Mouse (Mus musculus): Measurements from ENCODE around the gene Arhgef3.
A peak's percentile ranks its signal among the peaks of the same experiment; 100 is the strongest.

Arhgef3 gene

GRCm38 (mm10) chr14:27268137-27268536, 153.4 kb downstream of the Arhgef3 start:
- DNase-seq (ENCODE audit: extremely low read depth, low read depth): peak; percentile 39

- DNase-seq (ENCODE audit: extremely low read depth, low read depth): no peak
Observed at GRCm38 (mm10) chr14:27268986-27269700, 154.4 kb downstream of the Arhgef3 start.

DNA sequence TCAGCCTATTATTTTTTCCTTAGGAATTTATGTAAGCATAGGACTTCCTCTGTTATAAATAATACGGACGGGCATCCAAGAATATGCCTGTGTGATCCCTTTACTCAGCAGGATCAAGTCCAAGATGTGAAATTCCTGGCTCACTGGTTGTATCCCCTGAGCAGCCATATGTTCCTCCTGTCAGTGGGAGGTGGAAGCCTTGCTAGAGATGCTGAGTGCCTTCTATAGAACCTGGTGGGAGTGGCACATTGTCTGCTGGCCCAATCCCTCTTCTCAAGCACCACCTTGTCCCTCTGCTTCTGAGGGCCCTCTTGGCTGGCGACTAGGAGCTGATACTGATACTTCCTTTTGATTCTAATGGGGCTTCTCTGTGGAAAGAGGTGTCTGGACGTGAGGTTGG, 155.1 kb downstream of the Arhgef3 start:
- DNase-seq (ENCODE audit: extremely low read depth, low read depth): no peak

DNA sequence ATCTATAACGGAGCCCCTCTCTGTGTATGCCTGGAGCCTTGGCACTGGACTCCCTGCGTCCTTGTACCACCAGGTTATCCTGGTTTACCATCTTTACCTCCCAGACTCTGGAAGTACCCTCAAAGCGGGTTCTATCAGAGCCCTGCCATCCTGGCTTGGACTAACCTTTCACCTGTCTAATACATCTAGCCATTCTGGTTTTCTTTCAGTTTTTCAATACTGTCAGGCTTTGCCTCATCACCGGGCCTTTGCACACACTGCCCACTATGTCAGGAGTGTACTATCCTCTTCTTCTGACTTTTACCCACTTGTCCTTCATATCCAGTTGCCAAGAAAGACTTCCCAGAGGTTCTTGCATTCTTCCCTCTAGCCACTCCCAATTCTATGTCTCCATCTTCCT, 155.8 kb downstream of the Arhgef3 start:
- no peak for DNase-seq (ENCODE audit: extremely low read depth, low read depth)

DNA sequence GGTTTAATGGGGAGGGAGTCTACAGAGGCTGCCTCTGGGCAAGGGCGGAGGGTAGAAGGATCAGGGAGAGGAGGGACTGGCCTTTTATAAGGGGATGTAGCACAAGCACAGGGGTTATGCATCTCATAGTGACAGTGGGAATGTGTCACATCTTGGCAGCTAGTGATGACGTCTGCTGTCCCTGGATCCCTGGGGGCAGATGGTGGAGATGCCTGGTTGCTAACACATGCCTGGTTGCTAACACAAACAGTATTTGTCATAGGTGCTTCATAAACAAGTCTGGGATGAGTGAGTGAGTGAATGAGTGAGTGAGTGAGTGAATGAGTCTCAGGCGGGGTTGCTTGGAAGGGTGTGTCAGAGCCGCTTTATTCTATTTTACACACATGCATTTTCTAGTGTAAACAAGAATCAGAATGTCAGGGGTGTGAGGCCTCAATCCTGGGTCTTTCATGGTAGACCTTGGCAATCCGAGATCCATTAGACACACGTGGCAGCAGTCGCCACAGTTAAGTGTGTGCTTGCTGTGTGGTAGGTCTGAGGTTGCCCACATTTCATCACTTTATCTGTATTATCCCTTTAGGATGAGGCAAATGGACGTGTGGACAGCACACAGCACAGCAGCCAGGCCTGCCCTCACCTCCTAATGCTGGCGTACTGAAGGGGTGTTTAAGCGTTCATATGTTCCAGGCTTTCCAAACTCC, 156.8 kb downstream of the Arhgef3 start:
- no peak for DNase-seq (ENCODE audit: extremely low read depth, low read depth)

DNA sequence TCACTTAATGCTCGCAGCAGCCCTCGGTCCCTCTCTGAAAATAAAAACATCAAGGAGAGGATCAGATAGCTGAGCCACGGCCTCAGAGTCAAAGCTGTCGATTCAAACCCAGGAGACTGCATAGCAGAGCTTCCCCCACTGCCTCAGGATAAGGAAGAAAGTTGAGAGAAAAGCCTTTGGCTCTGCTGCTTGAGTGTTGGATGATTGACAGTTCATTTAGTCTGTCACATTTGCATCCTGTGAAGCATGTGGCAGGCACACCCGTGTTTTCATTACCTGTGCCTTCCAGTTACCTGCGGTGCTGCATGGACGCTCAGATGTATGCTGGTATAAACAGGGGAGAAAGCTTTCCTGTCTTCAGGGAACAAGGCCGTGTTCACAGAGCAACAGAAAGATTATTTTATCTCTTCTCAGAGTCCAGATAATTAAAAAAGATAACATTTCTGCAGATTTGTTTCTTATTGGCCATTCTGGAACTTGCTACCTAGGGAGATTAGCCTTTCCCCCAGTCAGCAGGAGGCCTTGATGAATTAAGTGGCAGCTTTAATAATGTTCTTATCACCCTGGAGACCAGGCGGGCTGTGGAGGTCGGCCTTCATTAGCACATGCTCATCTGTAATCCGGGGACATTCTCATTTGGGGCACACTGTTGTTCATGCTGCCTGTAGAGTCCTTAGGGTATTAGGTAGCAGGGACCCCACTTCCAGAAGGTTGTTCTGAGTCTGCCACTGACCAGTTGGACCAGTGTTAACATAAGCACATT, 157.6 kb downstream of the Arhgef3 start:
- no peak for DNase-seq (ENCODE audit: extremely low read depth, low read depth)

GRCm38 (mm10) chr14:27272835-27273138, 158.1 kb downstream of the Arhgef3 start:
- DNase-seq (ENCODE audit: extremely low read depth, low read depth): no peak

DNA sequence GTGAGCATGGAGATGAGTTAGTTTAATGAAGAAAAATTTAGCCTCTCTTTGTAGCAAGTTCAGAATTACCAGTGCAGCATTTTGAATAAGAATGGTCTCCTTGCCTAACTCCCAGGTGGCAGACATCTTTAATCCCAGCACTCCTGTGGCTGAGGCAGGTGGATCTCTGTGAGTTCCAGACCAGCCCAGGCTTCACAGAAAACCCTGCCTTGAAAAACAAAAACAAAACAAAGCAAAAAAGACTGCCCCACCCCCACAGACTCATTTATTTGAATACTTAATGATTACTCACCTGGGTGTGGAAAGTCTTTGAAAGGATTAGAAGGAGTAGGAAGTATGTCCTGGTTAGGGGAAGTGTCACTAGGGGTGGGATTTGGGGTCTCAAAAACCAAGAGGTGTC, 158.5 kb downstream of the Arhgef3 start:
- no peak for DNase-seq (ENCODE audit: extremely low read depth, low read depth)

- DNase-seq (ENCODE audit: extremely low read depth, low read depth): no peak
Observed at GRCm38 (mm10) chr14:27277259-27277658, 162.6 kb downstream of the Arhgef3 start.

- DNase-seq (ENCODE audit: extremely low read depth, low read depth): no peak
Observed at GRCm38 (mm10) chr14:27280201-27280890, 165.6 kb downstream of the Arhgef3 start.

DNA sequence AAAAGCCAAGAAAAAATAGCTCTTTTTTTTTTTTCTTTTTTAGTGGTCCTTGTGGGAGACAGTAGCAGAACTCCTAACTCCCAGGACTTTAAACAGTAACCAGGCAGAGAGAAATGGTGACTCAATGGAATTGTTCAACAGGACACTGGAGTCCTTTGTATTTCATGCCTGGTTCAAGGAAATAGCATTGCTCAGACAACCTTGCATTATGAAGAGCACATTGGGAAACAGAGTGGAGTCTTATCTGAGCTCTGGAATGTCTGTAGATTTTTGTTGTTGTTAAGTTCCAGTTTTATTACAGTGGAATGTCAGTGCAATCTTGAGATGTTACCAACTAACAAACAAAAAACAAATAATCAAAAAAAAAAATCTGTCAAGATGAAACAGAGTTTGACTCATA, 169.3 kb downstream of the Arhgef3 start:
- DNase-seq (ENCODE audit: extremely low read depth, low read depth): no peak

GRCm38 (mm10) chr14:27286202-27286601, 171.5 kb downstream of the Arhgef3 start:
- DNase-seq (ENCODE audit: extremely low read depth, low read depth): no peak

DNA sequence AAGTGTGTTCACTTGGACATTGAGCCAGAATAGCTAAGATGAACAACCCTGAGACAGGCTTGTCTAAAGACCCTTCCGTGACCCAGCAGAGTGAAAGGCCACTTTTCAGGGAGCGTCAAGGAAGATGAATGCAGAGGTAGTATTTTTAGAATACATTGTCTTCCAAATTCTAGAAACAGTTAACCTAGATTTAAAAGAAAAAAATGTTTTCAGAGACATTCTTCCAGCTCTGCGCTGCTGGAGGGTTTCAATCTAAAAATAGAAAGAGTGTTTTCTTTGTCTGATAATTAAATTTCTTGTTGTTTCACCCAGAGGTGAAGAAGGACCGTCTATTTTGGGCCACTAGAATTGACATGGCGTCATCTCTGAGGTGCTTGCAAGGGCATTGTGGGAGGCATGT, 174.4 kb downstream of the Arhgef3 start:
- no peak for DNase-seq (ENCODE audit: extremely low read depth, low read depth)

DNA sequence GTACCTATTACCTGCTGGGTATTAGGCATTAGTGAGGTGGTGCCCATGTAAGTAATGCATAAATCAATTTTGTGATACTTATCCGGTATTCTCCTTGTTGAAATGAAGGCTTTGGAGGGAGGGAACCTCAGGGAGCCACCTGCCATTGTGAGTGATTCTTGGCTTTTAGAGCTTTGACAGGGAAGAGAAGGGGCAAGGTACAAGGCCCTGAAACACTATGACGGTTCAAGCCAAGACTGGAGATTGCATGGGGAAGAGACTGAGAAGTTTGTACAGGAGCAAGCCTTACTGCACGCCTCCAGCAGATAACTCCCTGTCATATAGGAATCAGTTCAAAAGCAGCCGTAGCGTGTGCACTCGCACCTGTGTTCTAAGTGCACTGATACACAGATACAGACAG, 177.4 kb downstream of the Arhgef3 start:
- no peak for DNase-seq (ENCODE audit: extremely low read depth, low read depth)

DNA sequence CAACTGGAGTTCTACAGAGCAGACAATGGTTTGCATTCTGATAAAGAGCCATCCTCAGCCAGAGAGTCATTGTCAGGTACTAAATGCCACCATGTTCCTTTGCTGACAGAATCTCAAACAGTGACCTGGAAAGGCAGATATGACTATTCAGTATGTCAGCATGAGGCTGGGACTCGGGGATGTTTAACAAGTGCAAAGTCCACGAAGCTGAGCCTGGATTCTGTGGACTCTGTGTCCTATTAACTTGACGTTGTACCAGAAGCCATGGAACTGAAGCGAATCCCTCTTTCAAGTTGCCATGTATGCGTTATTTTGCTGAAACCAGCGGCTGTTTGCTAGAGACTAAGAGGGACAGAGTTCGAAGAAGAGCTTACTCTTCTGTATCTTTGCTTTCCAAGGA, 181.1 kb downstream of the Arhgef3 start:
- DNase-seq (ENCODE audit: extremely low read depth, low read depth): no peak

DNA sequence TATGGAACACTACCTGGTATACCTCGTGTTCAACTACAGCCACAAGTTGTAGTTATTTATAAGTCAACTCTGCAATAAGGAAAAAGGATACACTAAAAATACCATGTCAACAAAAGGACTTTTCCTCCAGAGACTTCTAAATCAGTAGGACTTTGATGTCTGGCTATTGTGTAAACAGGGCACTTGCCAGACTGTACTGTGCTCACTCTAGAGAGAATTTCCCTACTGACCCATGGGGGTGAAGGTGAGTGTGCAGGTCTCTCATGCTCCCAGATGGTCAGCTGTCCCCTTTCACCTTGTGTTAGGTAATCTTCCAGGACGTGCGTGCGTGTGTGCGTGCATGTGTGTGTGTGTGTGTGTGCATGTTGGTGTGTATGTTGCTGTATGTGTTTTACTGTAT, 182.3 kb downstream of the Arhgef3 start:
- no peak for DNase-seq (ENCODE audit: extremely low read depth, low read depth)

GRCm38 (mm10) chr14:27298875-27299274, 184.2 kb downstream of the Arhgef3 start:
- DNase-seq (ENCODE audit: extremely low read depth, low read depth): no peak

- no peak for DNase-seq (ENCODE audit: extremely low read depth, low read depth)
Observed at GRCm38 (mm10) chr14:27299705-27300104, 185.0 kb downstream of the Arhgef3 start.

- no peak for DNase-seq (ENCODE audit: extremely low read depth, low read depth)
Observed at GRCm38 (mm10) chr14:27301768-27302499, 187.2 kb downstream of the Arhgef3 start.

DNA sequence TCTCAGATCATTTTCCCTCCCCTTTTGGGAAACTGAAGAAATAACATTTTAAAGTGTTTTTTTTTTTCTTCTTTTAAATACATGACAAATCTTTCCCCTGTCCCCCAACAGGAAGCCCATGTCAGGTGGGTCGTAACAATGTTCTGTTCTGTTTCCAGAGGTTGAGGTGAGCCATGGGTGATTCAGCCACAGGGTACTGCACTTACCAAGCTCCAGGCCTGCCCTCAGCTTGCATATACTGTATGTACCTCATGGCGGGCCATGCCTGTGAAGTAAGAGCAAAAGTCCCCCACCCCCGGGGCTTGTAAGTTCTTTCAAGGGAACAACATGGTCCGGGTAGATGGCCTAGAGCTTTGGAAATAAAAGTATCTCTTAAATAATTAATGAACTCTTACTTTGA, 188.6 kb downstream of the Arhgef3 start:
- DNase-seq (ENCODE audit: extremely low read depth, low read depth): no peak

GRCm38 (mm10) chr14:27304408-27304807, 189.7 kb downstream of the Arhgef3 start:
- no peak for DNase-seq (ENCODE audit: extremely low read depth, low read depth)

Data from MEL-GATA-1-ER (cell line).